Mouse (Mus musculus): ENCODE data around the gene Fam89a. TPM values are rescaled to one million over a fixed set of nuclear protein-coding genes. Genes with fewer than 3 reads are reported as not detected.
A peak's percentile ranks its signal among the peaks of the same experiment; 100 is the strongest.

The Fam89a gene
- total RNA-seq, 2 experiments from 2014 or later: 0.62 to 1.5 TPM

- DNase-seq (ENCODE audit: low spot score): no peak
Measured at GRCm38 (mm10) chr8:124754101-124754791, 2.6 kb upstream of the Fam89a start.

GRCm38 (mm10) chr8:124752325-124752862 lies 762 bp upstream of the Fam89a start:
- DNase-seq (ENCODE audit: low spot score): no peak

GRCm38 (mm10) chr8:124751191-124751590 lies 441 bp downstream of the Fam89a start:
- DNase-seq (ENCODE audit: low spot score): no peak

GRCm38 (mm10) chr8:124746661-124747060 lies 5.0 kb downstream of the Fam89a start:
- DNase-seq (ENCODE audit: low spot score): no peak

- DNase-seq (ENCODE audit: low spot score): no peak
Measured at GRCm38 (mm10) chr8:124739268-124739667, 12.4 kb downstream of the Fam89a start.

- DNase-seq (ENCODE audit: low spot score): no peak
Measured at GRCm38 (mm10) chr8:124735371-124735911, 16.2 kb downstream of the Fam89a start.

GRCm38 (mm10) chr8:124732828-124733227 lies 18.8 kb downstream of the Fam89a start:
- DNase-seq (ENCODE audit: low spot score): no peak

GRCm38 (mm10) chr8:124724301-124724700 lies 27.3 kb downstream of the Fam89a start:
- no peak for DNase-seq (ENCODE audit: low spot score)

GRCm38 (mm10) chr8:124721862-124722515 lies 29.6 kb downstream of the Fam89a start, which contains the start of the genes Ttc13 and Arv1:
Gene Ttc13 (minus strand): TSS chr8:124721983.
Gene Arv1 (plus strand): TSS chr8:124722139.
- peak; percentile 96 for DNase-seq (ENCODE audit: low spot score)

- peak; percentile 20 for DNase-seq (ENCODE audit: low spot score)
Measured at GRCm38 (mm10) chr8:124720938-124721861, 30.4 kb downstream of the Fam89a start.

GRCm38 (mm10) chr8:124720133-124720532 lies 31.5 kb downstream of the Fam89a start:
- no peak for DNase-seq (ENCODE audit: low spot score)

GRCm38 (mm10) chr8:124715736-124716135 lies 35.9 kb downstream of the Fam89a start:
- DNase-seq (ENCODE audit: low spot score): no peak

GRCm38 (mm10) chr8:124713207-124713606 lies 38.4 kb downstream of the Fam89a start:
- no peak for DNase-seq (ENCODE audit: low spot score)

GRCm38 (mm10) chr8:124705823-124706222 lies 45.8 kb downstream of the Fam89a start:
- DNase-seq (ENCODE audit: low spot score): no peak

- no peak for DNase-seq (ENCODE audit: low spot score)
Measured at GRCm38 (mm10) chr8:124704376-124704775, 47.3 kb downstream of the Fam89a start.

GRCm38 (mm10) chr8:124703526-124703925 lies 48.1 kb downstream of the Fam89a start:
- DNase-seq (ENCODE audit: low spot score): no peak

- no peak for DNase-seq (ENCODE audit: low spot score)
Measured at GRCm38 (mm10) chr8:124702183-124702582, 49.4 kb downstream of the Fam89a start.

GRCm38 (mm10) chr8:124701023-124701422 lies 50.6 kb downstream of the Fam89a start:
- DNase-seq (ENCODE audit: low spot score): no peak

- no peak for DNase-seq (ENCODE audit: low spot score)
Measured at GRCm38 (mm10) chr8:124700271-124700670, 51.4 kb downstream of the Fam89a start.

- no peak for DNase-seq (ENCODE audit: low spot score)
Measured at GRCm38 (mm10) chr8:124695424-124696100, 56.1 kb downstream of the Fam89a start.

- no peak for DNase-seq (ENCODE audit: low spot score)
Measured at GRCm38 (mm10) chr8:124691706-124692105, 59.9 kb downstream of the Fam89a start.
